In the genomic region with DNA sequence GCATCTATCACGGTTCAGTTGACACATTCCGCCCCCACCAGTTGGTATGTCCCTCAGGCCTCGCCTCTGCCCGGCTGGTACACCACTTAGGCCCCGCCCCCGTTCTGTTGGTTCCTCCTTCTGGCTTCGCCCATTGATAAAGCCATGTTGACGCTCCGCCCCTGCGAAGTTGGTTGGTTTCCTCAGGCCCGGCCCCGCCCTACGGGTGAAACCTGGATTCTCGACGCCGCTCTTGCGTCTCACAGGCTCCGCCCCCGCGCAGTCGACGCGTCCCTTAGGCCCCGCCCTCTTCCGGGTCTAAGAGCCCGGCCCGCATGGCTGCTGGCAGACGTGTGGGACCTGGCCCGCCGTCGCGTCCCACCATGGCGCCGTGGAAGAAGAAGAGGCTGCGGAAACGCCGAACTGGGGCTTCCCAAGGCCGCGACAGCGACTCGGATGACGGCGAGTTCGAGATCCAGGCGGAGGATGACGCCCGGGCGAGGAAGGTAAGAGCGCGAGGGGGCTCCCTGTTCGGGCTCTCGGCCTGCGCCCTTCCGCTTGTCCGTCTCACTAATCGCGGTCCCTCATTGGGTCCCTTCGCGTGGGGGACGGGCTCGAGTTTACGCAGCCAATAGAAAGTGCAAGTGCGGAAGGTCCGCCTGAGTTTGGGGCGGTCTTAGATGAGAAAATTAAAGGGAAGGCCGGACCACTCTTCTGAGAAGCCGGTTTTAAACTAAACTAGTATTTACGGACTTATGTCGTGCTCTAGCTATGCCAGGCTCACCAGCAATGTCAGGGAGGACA, we compare ENCODE assay signal across 8 mouse cellular contexts. TPM values are rescaled to one million over a fixed set of nuclear protein-coding genes. Genes with fewer than 3 reads are reported as not detected.
DNase-seq lines count a peak whose midpoint lies in the region; ATAC-seq and TF ChIP-seq lines count a peak whose summit lies in the region.

No protein-coding gene starts in this region.

- TF ChIP-seq CTCF in G1E (IDR thresholded peaks at IDR 0.05; ENCODE audit: low read depth, low read length): no peak
- TF ChIP-seq CTCF in layer of hippocampus, adult 2 months (conservative IDR thresholded peaks at IDR 0.05): no peak
- no peak for TF ChIP-seq CTCF in lung, embryonic 14.5 days (IDR thresholded peaks at IDR 0.05; ENCODE audit: low read depth)
- TF ChIP-seq CTCF in olfactory bulb, adult 2 months (IDR thresholded peaks at IDR 0.05; ENCODE audit: insufficient read depth, low read depth, low read length): no peak
- TF ChIP-seq CTCF in thymus, adult 2 months (IDR thresholded peaks at IDR 0.05; ENCODE audit: borderline replicate concordance, control insufficient read depth, extremely low read depth, insufficient read depth, low read length, poor library complexity): peak; percentile 66

- WGBS in forebrain, embryonic 16.5 days: under 1% methylated on average over 65 of the region's 69 CpGs
- under 1% methylated on average over 67 of the region's 69 CpGs for WGBS in lung, embryonic 14.5 days
- WGBS in olfactory bulb, adult 2 months: under 1% methylated on average over 68 of the region's 69 CpGs
- whole genome bisulfite sequencing in thymus, adult 2 months: under 1% methylated on average over 69 of the region's 69 CpGs

- H3K9ac ChIP-seq in forebrain, embryonic 16.5 days (replicated peaks; ENCODE audit: low read depth, low read length): peak overlapping the region; percentile 67
- H3K9ac ChIP-seq in lung, embryonic 14.5 days: peak overlapping the region; percentile 68

- TF ChIP-seq POLR2A in olfactory bulb, adult 2 months (IDR thresholded peaks at IDR 0.05; ENCODE audit: insufficient read depth, low read depth, low read length): peak; percentile 83
- peak; percentile 99 for TF ChIP-seq POLR2A in thymus, adult 2 months (IDR thresholded peaks at IDR 0.05; ENCODE audit: control insufficient read depth, extremely low read depth, insufficient read depth, low read length, poor library complexity)

- peak; percentile 98 for DNase-seq in G1E (ENCODE audit: low spot score)
- DNase-seq in cerebellum, adult 18-20 months: peak; percentile 100
- peak; percentile 99 to 100 for DNase-seq in heart, postnatal 36 days
- DNase-seq in layer of hippocampus, adult 2 months (ENCODE audit: low spot score in 2 of 2): peak; percentile 100
- DNase-seq in lung, embryonic 14.5 days: peak; percentile 100
- DNase-seq in thymus, adult 2 months: peak; percentile 100

- peak; percentile 83 for ATAC-seq in G1E (ENCODE audit: extremely low read depth, insufficient number of reproducible peaks, low FRiP score, poor library complexity, severe bottlenecking)
- ATAC-seq in forebrain, embryonic 16.5 days: peak; percentile 92
- peak; percentile 91 for ATAC-seq in lung, embryonic 14.5 days (ENCODE audit: insufficient read depth)

- peaks cover 5% of the 10 kb centered on the region for H3K9me3 ChIP-seq in G1E (replicated peaks)
- peaks cover 2% of the 10 kb centered on the region; the same call in 1 of the 2 replicates for H3K9me3 ChIP-seq in forebrain, embryonic 16.5 days (ENCODE audit: control insufficient read depth, low read length)
- no peaks in the 10 kb centered on the region; the same call in 1 of the 2 replicates for H3K9me3 ChIP-seq in lung, embryonic 14.5 days (ENCODE audit: low read depth, low read length)

- H3K4me3 ChIP-seq in G1E (ENCODE audit: low read depth, low read length): peak overlapping the region; percentile 85
- H3K4me3 ChIP-seq in forebrain, embryonic 16.5 days (replicated peaks; ENCODE audit: low read length): peak overlapping the region; percentile 80
- peak overlapping the region; percentile 77 for H3K4me3 ChIP-seq in layer of hippocampus, adult 2 months
- peak overlapping the region; percentile 68 for H3K4me3 ChIP-seq in lung, embryonic 14.5 days (ENCODE audit: low read depth, low read length)
- peak overlapping the region; percentile 72 for H3K4me3 ChIP-seq in olfactory bulb, adult 2 months (ENCODE audit: insufficient read depth, low read depth, low read length)
- H3K4me3 ChIP-seq in thymus, adult 2 months (ENCODE audit: control insufficient read depth, insufficient read depth, low read length): peak overlapping the region; percentile 64

- H3K4me2 ChIP-seq in forebrain, embryonic 16.5 days (ENCODE audit: low read length): peak overlapping the region; percentile 74
- H3K4me2 ChIP-seq in lung, embryonic 14.5 days: peak overlapping the region; percentile 94

- H3K27ac ChIP-seq in forebrain, embryonic 16.5 days (ENCODE audit: low read length): peak overlapping the region; percentile 89
- H3K27ac ChIP-seq in layer of hippocampus, adult 2 months: peak overlapping the region; percentile 99
- H3K27ac ChIP-seq in lung, embryonic 14.5 days (ENCODE audit: low read depth): peak overlapping the region; percentile 70
- peak overlapping the region; percentile 99 for H3K27ac ChIP-seq in olfactory bulb, adult 2 months (ENCODE audit: insufficient read depth, low read depth, low read length)
- peak overlapping the region; percentile 51 for H3K27ac ChIP-seq in thymus, adult 2 months (ENCODE audit: control insufficient read depth, insufficient read depth, low read length)

- peaks cover 65% of the 10 kb centered on the region for H3K36me3 ChIP-seq in G1E (replicated peaks)
- peaks cover 4% of the 10 kb centered on the region for H3K36me3 ChIP-seq in forebrain, embryonic 16.5 days (ENCODE audit: control insufficient read depth, insufficient read depth)
- peaks cover 13% of the 10 kb centered on the region; the same call in 1 of the 2 replicates for H3K36me3 ChIP-seq in lung, embryonic 14.5 days (ENCODE audit: insufficient read depth)
- no peaks in the 10 kb centered on the region for H3K36me3 ChIP-seq in thymus, adult 2 months (ENCODE audit: control insufficient read depth, insufficient read depth, low read length)

- H3K27me3 ChIP-seq in G1E (ENCODE audit: insufficient read depth, low read length): no peaks in the 10 kb centered on the region
- no peaks in the 10 kb centered on the region for H3K27me3 ChIP-seq in forebrain, embryonic 16.5 days (replicated peaks; ENCODE audit: control insufficient read depth, insufficient read depth, low read length)
- H3K27me3 ChIP-seq in lung, embryonic 14.5 days (ENCODE audit: insufficient read depth, low read length): no peaks in the 10 kb centered on the region
- H3K27me3 ChIP-seq in thymus, adult 2 months (ENCODE audit: control insufficient read depth, insufficient read depth, low read length): no peaks in the 10 kb centered on the region

- intact Hi-C loops in heart, postnatal 36 days (cut with DNase I): no loop called here

- peaks cover 49% of the 10 kb centered on the region for H3K4me1 ChIP-seq in G1E (ENCODE audit: insufficient read depth, low read depth, low read length)
- peaks cover 23% of the 10 kb centered on the region for H3K4me1 ChIP-seq in forebrain, embryonic 16.5 days (replicated peaks; ENCODE audit: control insufficient read depth, insufficient read depth, low read length)
- H3K4me1 ChIP-seq in lung, embryonic 14.5 days (ENCODE audit: insufficient read depth): peaks cover 3% of the 10 kb centered on the region
- peaks cover 19% of the 10 kb centered on the region for H3K4me1 ChIP-seq in olfactory bulb, adult 2 months (ENCODE audit: control insufficient read depth, insufficient read depth, low read length)
- H3K4me1 ChIP-seq in thymus, adult 2 months (replicated peaks; ENCODE audit: control insufficient read depth, insufficient read depth, low read length): peaks cover 15% of the 10 kb centered on the region

RNA-seq across cellular contexts. Expression of a gene that starts 0.5 kb away (rescaled TPM):
- total RNA-seq in G1E (2014; fragmentation: Nextera tagmentation) (16.5 and 24.3 TPM in 2 replicates), G1E (2017) (31.5 and 34.7 TPM in 2 replicates)
- 103 and 110 TPM in 2 replicates for polyA plus RNA-seq in G1E (2012)
- polyA plus RNA-seq in forebrain, embryonic 16.5 days (2015; fragmentation: Nextera tagmentation; extraction: Ambion mirVana): 49.2 and 49.3 TPM in 2 replicates
- 10 to 100 TPM; 22.2 to 24.3 TPM for total RNA-seq in heart, postnatal 36 days (2021)
- total RNA-seq in layer of hippocampus, adult 2 months (2021): 10 to 100 TPM; 36.8 to 37.2 TPM
- polyA plus RNA-seq in lung, embryonic 14.5 days (2014; fragmentation: Nextera tagmentation; extraction: Ambion mirVana): 31.5 and 37.2 TPM in 2 replicates
- polyA plus RNA-seq in olfactory bulb, adult 2 months (2012; ENCODE audit: insufficient read depth, insufficient read length, low replicate concordance, missing spikeins): not detected in 2 replicates
- 429 and 448 TPM in 2 replicates for polyA plus RNA-seq in thymus, adult 2 months (2012; rRNA removed)

RNA-seq across cellular contexts. Expression of a gene that starts 0.6 kb away (rescaled TPM):
- total RNA-seq in G1E (2014; fragmentation: Nextera tagmentation) (8.4 and 10.5 TPM in 2 replicates), G1E (2017) (9.5 and 13.7 TPM in 2 replicates)
- polyA plus RNA-seq in G1E (2012): 42.4 and 45.7 TPM in 2 replicates
- 21.2 and 26.9 TPM in 2 replicates for polyA plus RNA-seq in forebrain, embryonic 16.5 days (2015; fragmentation: Nextera tagmentation; extraction: Ambion mirVana)
- 10 to 100 TPM; 15.0 to 17.1 TPM for total RNA-seq in heart, postnatal 36 days (2021)
- total RNA-seq in layer of hippocampus, adult 2 months (2021): 10 to 100 TPM; 23.7 to 28.0 TPM
- polyA plus RNA-seq in lung, embryonic 14.5 days (2014; fragmentation: Nextera tagmentation; extraction: Ambion mirVana): 7.2 and 9.5 TPM in 2 replicates
- not detected in 2 replicates for polyA plus RNA-seq in olfactory bulb, adult 2 months (2012; ENCODE audit: insufficient read depth, insufficient read length, low replicate concordance, missing spikeins)
- polyA plus RNA-seq in thymus, adult 2 months (2012; rRNA removed): 18.8 and 20.6 TPM in 2 replicates

RNA-seq across cellular contexts. Expression of a gene that starts 21.0 kb away (rescaled TPM):
- total RNA-seq in G1E (2014; fragmentation: Nextera tagmentation): not detected in 2 replicates
- total RNA-seq in G1E (2017): not detected in 2 replicates
- not detected in 2 replicates for polyA plus RNA-seq in G1E (2012)
- 0.39 and 0.46 TPM in 2 replicates for polyA plus RNA-seq in forebrain, embryonic 16.5 days (2015; fragmentation: Nextera tagmentation; extraction: Ambion mirVana)
- total RNA-seq in heart, postnatal 36 days (2021): not detected
- total RNA-seq in layer of hippocampus, adult 2 months (2021): under 1 TPM in 1 of 2 experiments, not detected in 1; 0.39 TPM
- not detected in 2 replicates for polyA plus RNA-seq in lung, embryonic 14.5 days (2014; fragmentation: Nextera tagmentation; extraction: Ambion mirVana)
- not detected in 2 replicates for polyA plus RNA-seq in olfactory bulb, adult 2 months (2012; ENCODE audit: insufficient read depth, insufficient read length, low replicate concordance, missing spikeins)
- polyA plus RNA-seq in thymus, adult 2 months (2012; rRNA removed): 0.15 and 0.33 TPM in 2 replicates

RNA-seq across cellular contexts. Expression of a gene that starts 24.2 kb away (rescaled TPM):
- not detected in 2 replicates for total RNA-seq in G1E (2014; fragmentation: Nextera tagmentation)
- total RNA-seq in G1E (2017): 0.35 and 0.60 TPM in 2 replicates
- 1.2 and 1.5 TPM in 2 replicates for polyA plus RNA-seq in G1E (2012)
- 0.98 and 1.0 TPM in 2 replicates for polyA plus RNA-seq in forebrain, embryonic 16.5 days (2015; fragmentation: Nextera tagmentation; extraction: Ambion mirVana)
- total RNA-seq in heart, postnatal 36 days (2021): not detected
- total RNA-seq in layer of hippocampus, adult 2 months (2021): 1 to 10 TPM in 1 of 2 experiments, under 1 TPM in 1; 1.00 to 1.2 TPM
- 0.35 and 0.37 TPM in 2 replicates for polyA plus RNA-seq in lung, embryonic 14.5 days (2014; fragmentation: Nextera tagmentation; extraction: Ambion mirVana)
- not detected in 2 replicates for polyA plus RNA-seq in olfactory bulb, adult 2 months (2012; ENCODE audit: insufficient read depth, insufficient read length, low replicate concordance, missing spikeins)
- polyA plus RNA-seq in thymus, adult 2 months (2012; rRNA removed): 2.8 and 3.0 TPM in 2 replicates

RNA-seq across cellular contexts. Expression of a gene that starts 24.5 kb away (rescaled TPM):
- total RNA-seq in G1E (2014; fragmentation: Nextera tagmentation) (22.3 and 51.6 TPM in 2 replicates), G1E (2017) (2.1 and 3.2 TPM in 2 replicates)
- polyA plus RNA-seq in G1E (2012): 33.2 and 36.0 TPM in 2 replicates
- 15.4 and 18.3 TPM in 2 replicates for polyA plus RNA-seq in forebrain, embryonic 16.5 days (2015; fragmentation: Nextera tagmentation; extraction: Ambion mirVana)
- 10 to 100 TPM; 32.5 to 36.0 TPM for total RNA-seq in heart, postnatal 36 days (2021)
- 10 to 100 TPM; 34.8 to 40.8 TPM for total RNA-seq in layer of hippocampus, adult 2 months (2021)
- polyA plus RNA-seq in lung, embryonic 14.5 days (2014; fragmentation: Nextera tagmentation; extraction: Ambion mirVana): 16.5 and 17.0 TPM in 2 replicates
- polyA plus RNA-seq in olfactory bulb, adult 2 months (2012; ENCODE audit: insufficient read depth, insufficient read length, low replicate concordance, missing spikeins): not detected in 2 replicates
- 203 and 208 TPM in 2 replicates for polyA plus RNA-seq in thymus, adult 2 months (2012; rRNA removed)

Comparison
In these comparisons a context has a peak if more than half of its experiments do, and no peak if none do; other contexts are left out.
1. Peak in every context shown above with its lines: DNase-seq, ATAC-seq, H3K4me3 ChIP-seq and H3K27ac ChIP-seq.